Mouse (Mus musculus) midbrain, postnatal 0 days (tissue): ENCODE measurements around the gene Ankfn1. TPM values are rescaled to one million over a fixed set of nuclear protein-coding genes. Genes with fewer than 3 reads are reported as not detected.
A peak's percentile ranks its signal among the peaks of the same experiment; 100 is the strongest.

Experiments
- ATAC-seq: fragments of 200-750 bp; cut with Nextera tagmentation; 2 replicates; pipeline ENCODE4 v1.8.0; 2017; ENCODE audit warnings: moderate number of reproducible peaks, mild to moderate bottlenecking, moderate TSS enrichment, moderate library complexity; ENCODE audit not compliant: low FRiP score
- DNase-seq: peaks from one replicate; pipeline ENCODE4 v3.0.0-alpha.2; 2015; ENCODE audit warnings: low spot score
- H3K27ac ChIP-seq: fragments of 300-500 bp; sonication (generic); 2 replicates; pipeline ENCODE4 v1.5.1; 2014; ENCODE audit warnings: low read depth, mild to moderate bottlenecking, low read length, mixed read lengths
- H3K27me3 ChIP-seq: fragments of 300-500 bp; sonication (generic); 2 replicates; pipeline ENCODE4 v1.6.1; 2014; ENCODE audit warnings: low read length, control low read depth, mixed read lengths; ENCODE audit not compliant: insufficient read depth
- H3K36me3 ChIP-seq: fragments of 300-500 bp; sonication (generic); 2 replicates; pipeline ENCODE4 v1.6.1; 2014; ENCODE audit warnings: low read length, control low read depth, mixed read lengths; ENCODE audit not compliant: insufficient read depth
- H3K4me1 ChIP-seq: fragments of 300-500 bp; sonication (generic); 2 replicates; pipeline ENCODE4 v1.6.1; 2014; ENCODE audit warnings: mild to moderate bottlenecking, control low read depth, antibody characterized with exemption, low read length, mixed read lengths; ENCODE audit not compliant: insufficient read depth
- H3K4me2 ChIP-seq: fragments of 300-500 bp; sonication (generic); 2 replicates; pipeline ENCODE4 v1.6.1; 2014; ENCODE audit warnings: low read depth, mild to moderate bottlenecking, low read length, mixed read lengths; ENCODE audit not compliant: poor library complexity, severe bottlenecking
- H3K4me3 ChIP-seq: fragments of 300-500 bp; sonication (generic); 2 replicates; pipeline ENCODE4 v1.5.1; 2014; ENCODE audit warnings: low read depth, mild to moderate bottlenecking, low read length, moderate library complexity
- H3K9ac ChIP-seq: fragments of 300-500 bp; sonication (generic); replicated peaks from 2 replicates; pipeline ENCODE4 v1.6.1; 2014; ENCODE audit warnings: mild to moderate bottlenecking, low read length, moderate library complexity, mixed read lengths; ENCODE audit not compliant: poor library complexity, severe bottlenecking
- H3K9me3 ChIP-seq: fragments of 300-500 bp; sonication (generic); 2 replicates; pipeline ENCODE4 v1.6.1; 2016; ENCODE audit warnings: low read length, control low read depth
- CTCF ChIP-seq: IDR thresholded peaks from 2 replicates; pipeline ENCODE4 v1.5.1; 2016; ENCODE audit warnings: antibody characterized with exemption, mild to moderate bottlenecking
- WGBS: fragments of 180-500 bp; shearing (Covaris S2); extraction: QIAGEN DNeasy Blood & Tissue Kit; methylation state at CpG from one replicate; pipeline ENCODE4 v1.1.7; 2014; 5-methylcytosine and 5-hydroxymethylcytosine counted together
- polyA plus RNA-seq: library from polyadenylated mRNA; unstranded; fragments of >200 nt; fragmentation: Nextera tagmentation; extraction: Ambion mirVana; gene quantifications from 2 replicates; pipeline ENCODE4 v1.2.1, GENCODE M21; 2015
- total RNA-seq: library from RNA; depleted of rRNA; stranded (reverse); fragments of >200 nt; gene quantifications from 2 replicates; pipeline ENCODE4 v1.2.3, GENCODE M21; 2014

The Ankfn1 gene
- total and polyA plus RNA-seq, 2 experiments from 2014 or later, result 7.5 to 25.4 TPM

GRCm38 (mm10) chr11:89418644-89419043 is 358.8 kb downstream of the Ankfn1 start:
- H3K36me3 ChIP-seq, result no peaks in the 10 kb centered on the region
- WGBS, result 81% methylated on average over 12 of the region's 12 CpGs

GRCm38 (mm10) chr11:89416769-89417168 is 360.7 kb downstream of the Ankfn1 start:
- no peaks in the 10 kb centered on the region for H3K27me3 ChIP-seq
- no peaks in the 10 kb centered on the region for H3K4me1 ChIP-seq
- no peak overlapping the region for H3K4me2 ChIP-seq
- no peaks in the 10 kb centered on the region for H3K9me3 ChIP-seq
- H3K4me3 ChIP-seq, result no peak overlapping the region
- H3K9ac ChIP-seq, result no peak overlapping the region
- WGBS, result 70% methylated on average over 6 of the region's 6 CpGs
- DNase-seq (no peak), ATAC-seq (no peak)
- TF ChIP-seq CTCF, result no peak
- H3K36me3 ChIP-seq, result no peaks in the 10 kb centered on the region
- no peak overlapping the region for H3K27ac ChIP-seq

More at GRCm38 (mm10) chr11:89418644-89419043, 358.8 kb downstream of the Ankfn1 start:
- ATAC-seq (no peak), DNase-seq (no peak)
- Histone ChIP-seq H3K27me3 (no peaks in the 10 kb centered on the region), H3K4me1 (no peaks in the 10 kb centered on the region), H3K4me2 (no peak overlapping the region), H3K9me3 (no peaks in the 10 kb centered on the region), H3K9ac (no peak overlapping the region), H3K27ac (no peak overlapping the region), H3K4me3 (no peak overlapping the region)
- no peak for TF ChIP-seq CTCF

- DNase-seq (no peak), ATAC-seq (no peak)
- WGBS, result 87% methylated on average over 6 of the region's 6 CpGs
- Histone ChIP-seq H3K27me3 (no peaks in the 10 kb centered on the region), H3K4me3 (no peak overlapping the region), H3K27ac (no peak overlapping the region), H3K4me1 (no peaks in the 10 kb centered on the region), H3K9me3 (no peaks in the 10 kb centered on the region), H3K4me2 (no peak overlapping the region), H3K36me3 (no peaks in the 10 kb centered on the region), H3K9ac (no peak overlapping the region)
- TF ChIP-seq CTCF, result no peak
Observed at GRCm38 (mm10) chr11:89408774-89409173, 368.7 kb downstream of the Ankfn1 start.

- Histone ChIP-seq H3K27me3 (no peaks in the 10 kb centered on the region), H3K9ac (no peak overlapping the region), H3K27ac (no peak overlapping the region), H3K4me1 (no peaks in the 10 kb centered on the region), H3K9me3 (no peaks in the 10 kb centered on the region), H3K4me3 (no peak overlapping the region), H3K4me2 (no peak overlapping the region), H3K36me3 (no peaks in the 10 kb centered on the region)
- ATAC-seq, result no peak
- TF ChIP-seq CTCF, result peak; percentile 49
- WGBS, result 86% methylated on average over 1 of the region's 1 CpGs
- no peak for DNase-seq
Observed at GRCm38 (mm10) chr11:89404489-89404888, 373.0 kb downstream of the Ankfn1 start.

GRCm38 (mm10) chr11:89403436-89403835 is 374.0 kb downstream of the Ankfn1 start:
- TF ChIP-seq CTCF, result no peak
- H3K9me3 ChIP-seq, result no peaks in the 10 kb centered on the region
- H3K27ac ChIP-seq, result no peak overlapping the region
- DNase-seq (no peak), ATAC-seq (no peak)
- no peak overlapping the region for H3K4me3 ChIP-seq
- 94% methylated on average over 14 of the region's 14 CpGs for WGBS
- no peak overlapping the region for H3K9ac ChIP-seq
- H3K27me3 ChIP-seq, result no peaks in the 10 kb centered on the region
- no peak overlapping the region for H3K4me2 ChIP-seq
- no peaks in the 10 kb centered on the region for H3K4me1 ChIP-seq
- H3K36me3 ChIP-seq, result no peaks in the 10 kb centered on the region

- Histone ChIP-seq H3K4me3 (no peak overlapping the region), H3K36me3 (no peaks in the 10 kb centered on the region; the same call in 1 of the 2 replicates), H3K9ac (no peak overlapping the region), H3K27me3 (no peaks in the 10 kb centered on the region), H3K27ac (no peak overlapping the region), H3K4me1 (no peaks in the 10 kb centered on the region), H3K9me3 (no peaks in the 10 kb centered on the region), H3K4me2 (no peak overlapping the region)
- no peak for TF ChIP-seq CTCF
- WGBS, result 82% methylated on average over 2 of the region's 2 CpGs
- ATAC-seq (no peak), DNase-seq (no peak)
Observed at GRCm38 (mm10) chr11:89388851-89389250, 388.6 kb downstream of the Ankfn1 start.
